In genomic region chr10:80802996-80803395, GRCm38 (mm10) we compare ENCODE assay signal across 1 mouse cellular context.
TF ChIP-seq lines count a peak whose summit lies in the region.

No protein-coding gene starts in this region.

TF ChIP-seq in myocyte, 11 proteins besides CTCF, POLR2A, EP300 and RAD21 (continued from another document):
- TF ChIP-seq POLR2AphosphoS2 (IDR thresholded peaks at IDR 0.05; ENCODE audit: insufficient read length, low read depth) (no peak), E2F4 (IDR thresholded peaks at IDR 0.05; ENCODE audit: insufficient read depth) (no peak), MAX (IDR thresholded peaks at IDR 0.05; ENCODE audit: low read depth) (no peak), TCF12 (IDR thresholded peaks at IDR 0.05; ENCODE audit: insufficient read depth, poor library complexity, severe bottlenecking) (no peak), CEBPB (IDR thresholded peaks at IDR 0.05; ENCODE audit: insufficient read depth, poor library complexity, severe bottlenecking) (no peak), MYOD1 (IDR thresholded peaks at IDR 0.05; ENCODE audit: control insufficient read depth in 1 of 3, insufficient read length in 2 of 3, low read depth in 2 of 3) (no peak)
